Mouse (Mus musculus): ENCODE results near the gene Kcnk13. TPM values are rescaled to one million over a fixed set of nuclear protein-coding genes. Genes with fewer than 3 reads are reported as not detected.
"Not testable (repeated sequence)": the region's sequence is repeated elsewhere in the genome, so short reads cannot be mapped to it uniquely, and the experiment has no call there.

Kcnk13 gene
- total and polyA plus RNA-seq, 2 experiments from 2014 or later = 2.5 to 4.3 TPM

- Histone ChIP-seq H3K4me2 (ENCODE audit: low read depth) (no peak overlapping the region), H3K4me1 (ENCODE audit: insufficient read depth) (peaks cover 19% of the 10 kb centered on the region), H3K27ac (ENCODE audit: low read depth, low read length) (no peak overlapping the region), H3K27me3 (ENCODE audit: insufficient read depth, low read length) (peaks cover 20% of the 10 kb centered on the region), H3K9ac (no peak overlapping the region), H3K9me3 (ENCODE audit: low read length) (no peaks in the 10 kb centered on the region), H3K36me3 (ENCODE audit: insufficient read depth) (peaks cover under 1% of the 10 kb centered on the region), H3K4me3 (ENCODE audit: low read depth, low read length) (no peak overlapping the region)
- TF ChIP-seq CTCF (IDR thresholded peaks at IDR 0.05; ENCODE audit: low read depth) = no peak
- DNase-seq (no peak), ATAC-seq (no peak)
- 93% methylated on average over 7 of the region's 7 CpGs for WGBS
Measured at GRCm38 (mm10) chr12:99960675-99961074, 3.6 kb upstream of the Kcnk13 start.

GRCm38 (mm10) chr12:99965203-99966115 lies 1.2 kb downstream of the Kcnk13 start:
- under 1% methylated on average over 77 of the region's 77 CpGs for WGBS
- peak; percentile 34; the same call in 1 of the 2 replicates for ATAC-seq
- peak overlapping the region; percentile 52 for H3K9ac ChIP-seq
- DNase-seq = peak; percentile 35
- no peaks in the 10 kb centered on the region for H3K9me3 ChIP-seq (ENCODE audit: low read length)
- peaks cover 50% of the 10 kb centered on the region for H3K27me3 ChIP-seq (ENCODE audit: insufficient read depth, low read length)
- H3K27ac ChIP-seq (ENCODE audit: low read depth, low read length) = no peak overlapping the region
- H3K36me3 ChIP-seq (ENCODE audit: insufficient read depth) = no peaks in the 10 kb centered on the region
- H3K4me1 ChIP-seq (ENCODE audit: insufficient read depth) = peaks cover 9% of the 10 kb centered on the region
- H3K4me2 ChIP-seq (ENCODE audit: low read depth) = peak overlapping the region; percentile 93
- H3K4me3 ChIP-seq (ENCODE audit: low read depth, low read length) = peak overlapping the region; percentile 52
- no peak for TF ChIP-seq CTCF (IDR thresholded peaks at IDR 0.05; ENCODE audit: low read depth)

GRCm38 (mm10) chr12:99966116-99966770 lies 1.9 kb downstream of the Kcnk13 start:
- DNase-seq = peak; percentile 33
- 0 out of 2 replicates have a peak, but pooled peaks have one; percentile 24 for ATAC-seq
- 4% methylated on average over 25 of the region's 25 CpGs for whole genome bisulfite sequencing

GRCm38 (mm10) chr12:99966881-99967363 lies 2.6 kb downstream of the Kcnk13 start:
- ATAC-seq = no peak
- H3K36me3 ChIP-seq (ENCODE audit: insufficient read depth) = no peaks in the 10 kb centered on the region

More at GRCm38 (mm10) chr12:99966116-99966770, 1.9 kb downstream of the Kcnk13 start:
- Histone ChIP-seq H3K27me3 (ENCODE audit: insufficient read depth, low read length) (peaks cover 50% of the 10 kb centered on the region), H3K36me3 (ENCODE audit: insufficient read depth) (no peaks in the 10 kb centered on the region), H3K4me1 (ENCODE audit: insufficient read depth) (peaks cover 9% of the 10 kb centered on the region), H3K27ac (ENCODE audit: low read depth, low read length) (no peak overlapping the region), H3K9me3 (ENCODE audit: low read length) (no peaks in the 10 kb centered on the region), H3K9ac (peak overlapping the region; percentile 52), H3K4me2 (ENCODE audit: low read depth) (peak overlapping the region; percentile 93), H3K4me3 (ENCODE audit: low read depth, low read length) (peak overlapping the region; percentile 52)
- no peak for TF ChIP-seq CTCF (IDR thresholded peaks at IDR 0.05; ENCODE audit: low read depth)

GRCm38 (mm10) chr12:99969906-99970305 lies 5.6 kb downstream of the Kcnk13 start:
- H3K27me3 ChIP-seq (ENCODE audit: insufficient read depth, low read length) = peaks cover 35% of the 10 kb centered on the region
- TF ChIP-seq CTCF (IDR thresholded peaks at IDR 0.05; ENCODE audit: low read depth) = no peak
- H3K9me3 ChIP-seq (ENCODE audit: low read length) = no peaks in the 10 kb centered on the region
- no peak overlapping the region for H3K4me2 ChIP-seq (ENCODE audit: low read depth)
- H3K4me1 ChIP-seq (ENCODE audit: insufficient read depth) = peaks cover 2% of the 10 kb centered on the region
- 81% methylated on average over 4 of the region's 4 CpGs for WGBS
- no peak overlapping the region for H3K9ac ChIP-seq
- no peak overlapping the region for H3K4me3 ChIP-seq (ENCODE audit: low read depth, low read length)
- no peak for DNase-seq
- no peaks in the 10 kb centered on the region for H3K36me3 ChIP-seq (ENCODE audit: insufficient read depth)
- H3K27ac ChIP-seq (ENCODE audit: low read depth, low read length) = no peak overlapping the region
- no peak for ATAC-seq

More at GRCm38 (mm10) chr12:99966881-99967363, 2.6 kb downstream of the Kcnk13 start:
- Histone ChIP-seq H3K4me1 (ENCODE audit: insufficient read depth) (peaks cover 9% of the 10 kb centered on the region), H3K27ac (ENCODE audit: low read depth, low read length) (no peak overlapping the region), H3K27me3 (ENCODE audit: insufficient read depth, low read length) (peaks cover 50% of the 10 kb centered on the region), H3K4me3 (ENCODE audit: low read depth, low read length) (peak overlapping the region; percentile 7; the same call in 1 of the 2 replicates), H3K4me2 (ENCODE audit: low read depth) (peak overlapping the region; percentile 93; the same call in 1 of the 2 replicates), H3K9ac (no peak overlapping the region), H3K9me3 (ENCODE audit: low read length) (no peaks in the 10 kb centered on the region)
- no peak for TF ChIP-seq CTCF (IDR thresholded peaks at IDR 0.05; ENCODE audit: low read depth)
- DNase-seq = no peak
- WGBS = 11% methylated on average over 12 of the region's 12 CpGs

GRCm38 (mm10) chr12:99971205-99971894 lies 7.1 kb downstream of the Kcnk13 start:
- WGBS = 78% methylated on average over 7 of the region's 7 CpGs
- DNase-seq; H3K4me1 ChIP-seq (ENCODE audit: insufficient read depth); ATAC-seq; H3K9ac ChIP-seq; H3K9me3 ChIP-seq (ENCODE audit: low read length); H3K4me2 ChIP-seq (ENCODE audit: low read depth); H3K4me3 ChIP-seq (ENCODE audit: low read depth, low read length); H3K27ac ChIP-seq (ENCODE audit: low read depth, low read length); H3K36me3 ChIP-seq (ENCODE audit: insufficient read depth): not testable (repeated sequence)
- H3K27me3 ChIP-seq (ENCODE audit: insufficient read depth, low read length) = peaks cover 24% of the 10 kb centered on the region
